Mouse (Mus musculus) heart, embryonic 16.5 days (tissue): ENCODE data around the gene Gmds. TPM values are rescaled to one million over a fixed set of nuclear protein-coding genes. Genes with fewer than 3 reads are reported as not detected.

Experiments
- ATAC-seq: fragments of 200-750 bp; cut with Nextera tagmentation; replicated peaks from 2 replicates; pipeline ENCODE4 v1.8.0; 2017; ENCODE audit warnings: moderate number of reproducible peaks; ENCODE audit not compliant: insufficient read depth, low FRiP score; ENCODE audit errors: extremely low read depth
- H3K27ac ChIP-seq: fragments of 300-500 bp; sonication (generic); 2 replicates; pipeline ENCODE4 v1.5.1; 2014; ENCODE audit warnings: mild to moderate bottlenecking, low read length, control low read depth, moderate library complexity
- H3K27me3 ChIP-seq: fragments of 300-500 bp; sonication (generic); 2 replicates; pipeline ENCODE4 v1.6.1; 2014; ENCODE audit warnings: low read length, mixed read lengths; ENCODE audit not compliant: control insufficient read depth, insufficient read depth
- H3K36me3 ChIP-seq: fragments of 300-500 bp; sonication (generic); 2 replicates; pipeline ENCODE4 v1.6.1; 2014; ENCODE audit not compliant: control insufficient read depth, insufficient read depth
- H3K4me1 ChIP-seq: fragments of 300-500 bp; sonication (generic); 2 replicates; pipeline ENCODE4 v1.6.1; 2014; ENCODE audit warnings: low read length, mixed read lengths; ENCODE audit not compliant: control insufficient read depth, insufficient read depth
- H3K4me2 ChIP-seq: fragments of 300-500 bp; sonication (generic); 2 replicates; pipeline ENCODE4 v1.6.1; 2014; ENCODE audit warnings: low read depth, mild to moderate bottlenecking, control low read depth, low read length
- H3K4me3 ChIP-seq: fragments of 300-500 bp; sonication (generic); 2 replicates; pipeline ENCODE4 v1.5.1; 2014; ENCODE audit warnings: mild to moderate bottlenecking, control low read depth, low read length
- H3K9ac ChIP-seq: fragments of 300-500 bp; sonication (generic); 2 replicates; pipeline ENCODE4 v1.6.1; 2014; ENCODE audit warnings: low read length, control low read depth
- H3K9me3 ChIP-seq: fragments of 300-500 bp; sonication (generic); replicated peaks from 2 replicates; pipeline ENCODE4 v1.6.1; 2016; ENCODE audit warnings: low read length; ENCODE audit not compliant: control insufficient read depth
- WGBS: fragments of 180-500 bp; shearing (Covaris S2); extraction: QIAGEN DNeasy Blood & Tissue Kit; methylation state at CpG from one replicate; pipeline ENCODE4 v1.1.7; 2014; 5-methylcytosine and 5-hydroxymethylcytosine counted together
- polyA plus RNA-seq: library from polyadenylated mRNA; unstranded; fragments of >200 nt; fragmentation: Nextera tagmentation; extraction: Ambion mirVana; gene quantifications from 2 replicates; pipeline ENCODE4 v1.2.1, GENCODE M21; 2015

Gene Gmds
- polyA plus RNA-seq, 1 experiment from 2014 or later, result 21.8 TPM

DNA sequence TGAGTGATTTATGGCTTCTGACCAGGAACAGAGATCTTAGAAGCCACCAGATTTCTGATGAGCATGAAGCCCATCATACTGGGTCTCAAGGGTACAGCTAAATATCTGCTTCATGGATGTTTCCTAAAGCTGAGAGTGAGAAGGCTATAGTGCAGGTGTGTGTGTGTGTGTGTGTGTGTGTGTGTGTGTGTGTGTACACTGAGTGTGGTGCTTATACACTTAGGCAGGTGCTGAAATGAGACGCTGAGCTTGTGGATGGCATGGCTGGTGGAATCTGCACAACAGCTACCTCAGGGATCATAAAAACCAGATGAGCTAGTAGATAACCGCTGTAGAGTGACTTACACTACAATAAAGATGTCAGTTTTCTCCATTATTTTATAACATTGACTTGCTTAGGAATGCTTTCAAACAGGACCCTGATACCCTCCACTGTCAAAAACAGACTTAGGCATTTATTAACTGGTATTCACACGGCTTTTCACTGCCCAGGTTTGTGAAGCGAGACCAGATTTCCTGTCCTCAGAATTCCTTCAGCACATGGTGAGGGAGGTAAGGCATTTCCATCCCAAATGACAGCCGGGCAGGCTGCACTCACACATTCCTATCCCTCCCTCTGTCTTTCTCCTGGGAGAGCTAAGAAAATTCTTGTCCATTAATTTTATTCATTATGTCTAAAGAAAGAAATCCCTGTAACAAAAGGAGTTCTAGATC, 489.1 kb downstream of the Gmds start:
- H3K4me3 ChIP-seq, result no peak overlapping the region
- 51% methylated on average over 5 of the region's 5 CpGs for whole genome bisulfite sequencing
- no peaks in the 10 kb centered on the region for H3K4me1 ChIP-seq
- no peaks in the 10 kb centered on the region for H3K9me3 ChIP-seq
- no peak overlapping the region for H3K4me2 ChIP-seq
- H3K9ac ChIP-seq, result no peak overlapping the region
- ATAC-seq, result no peak
- no peak overlapping the region for H3K27ac ChIP-seq
- H3K36me3 ChIP-seq, result no peaks in the 10 kb centered on the region
- H3K27me3 ChIP-seq, result no peaks in the 10 kb centered on the region

DNA sequence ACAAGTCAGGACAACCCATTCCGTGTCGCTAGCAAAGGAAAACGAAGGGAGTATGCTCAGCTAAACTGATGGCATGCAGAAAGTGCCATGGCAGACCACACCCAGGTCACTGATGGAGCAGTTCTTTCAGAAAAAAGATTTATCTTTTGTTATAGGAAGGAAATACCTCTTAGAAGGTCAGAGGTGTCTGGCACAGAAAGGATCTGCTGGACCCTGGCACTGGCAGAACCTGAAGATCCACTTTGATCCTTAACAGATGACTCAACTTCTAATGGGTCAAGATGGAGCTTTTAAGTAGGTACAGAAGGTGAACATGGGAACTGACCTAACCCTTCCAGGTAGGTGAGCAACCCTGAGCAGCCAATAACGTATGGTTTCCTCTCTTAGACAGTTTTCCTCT, 502.7 kb downstream of the Gmds start:
- 79% methylated on average over 4 of the region's 4 CpGs for WGBS
- Histone ChIP-seq H3K4me1 (no peaks in the 10 kb centered on the region), H3K36me3 (no peaks in the 10 kb centered on the region), H3K4me3 (no peak overlapping the region), H3K4me2 (no peak overlapping the region), H3K27ac (no peak overlapping the region), H3K9me3 (no peaks in the 10 kb centered on the region), H3K27me3 (no peaks in the 10 kb centered on the region), H3K9ac (no peak overlapping the region)
- no peak for ATAC-seq

DNA sequence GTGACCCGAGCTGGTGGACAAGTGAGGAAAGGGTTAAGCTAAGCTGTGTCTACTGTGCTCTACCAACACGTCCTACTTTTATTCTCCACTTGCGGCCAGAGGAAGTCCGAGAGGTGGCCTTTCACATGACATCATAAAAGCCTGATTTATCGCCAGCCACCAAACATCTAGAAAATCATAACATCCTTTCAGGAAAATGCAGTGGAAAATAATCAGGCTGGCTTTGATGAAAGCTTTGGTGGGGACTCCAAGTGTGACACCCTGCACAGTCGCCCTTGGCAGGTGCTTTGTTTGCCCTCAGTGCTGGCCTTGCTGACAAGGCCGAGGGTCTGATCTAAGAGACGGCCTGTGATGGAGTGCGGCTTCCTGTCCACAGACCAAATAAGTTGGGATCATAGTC, 508.2 kb downstream of the Gmds start:
- ATAC-seq, result peak; percentile 77
- 0 out of 2 replicates have a peak, but pooled peaks cover 4% of the 10 kb centered on the region for H3K27me3 ChIP-seq
- no peak overlapping the region for H3K9ac ChIP-seq
- H3K4me3 ChIP-seq, result no peak overlapping the region
- H3K36me3 ChIP-seq, result no peaks in the 10 kb centered on the region
- H3K27ac ChIP-seq, result peak overlapping the region; percentile 23; the same call in 1 of the 2 replicates
- no peaks in the 10 kb centered on the region for H3K9me3 ChIP-seq
- H3K4me1 ChIP-seq, result peaks cover 2% of the 10 kb centered on the region; the same call in 1 of the 2 replicates
- H3K4me2 ChIP-seq, result no peak overlapping the region
- 47% methylated on average over 9 of the region's 9 CpGs for WGBS

DNA sequence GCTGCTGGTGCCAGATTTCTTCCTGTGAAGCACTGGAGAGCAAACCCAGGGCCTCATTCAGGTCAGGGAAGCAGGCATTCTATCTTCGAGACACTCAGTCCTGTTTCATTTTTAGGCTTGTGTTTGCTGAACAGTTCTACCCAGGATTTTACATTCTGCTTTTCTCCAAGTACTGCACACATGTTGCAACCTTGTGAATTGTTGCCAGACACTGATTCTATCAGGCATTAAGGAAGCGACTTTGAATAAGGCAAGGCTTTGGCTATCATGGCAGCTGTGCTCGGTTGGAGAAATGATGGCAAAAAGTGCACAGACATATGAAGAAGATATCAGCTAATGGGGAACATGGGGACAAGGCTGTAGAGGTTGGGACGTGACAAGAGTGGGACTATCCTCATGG, 510.1 kb downstream of the Gmds start:
- H3K4me1 ChIP-seq, result peaks cover 2% of the 10 kb centered on the region; the same call in 1 of the 2 replicates
- H3K4me3 ChIP-seq, result no peak overlapping the region
- ATAC-seq, result no peak
- no peak overlapping the region for H3K27ac ChIP-seq
- H3K9me3 ChIP-seq, result no peaks in the 10 kb centered on the region
- peaks cover 13% of the 10 kb centered on the region; the same call in 1 of the 2 replicates for H3K27me3 ChIP-seq
- WGBS, result 80% methylated on average over 4 of the region's 4 CpGs
- H3K9ac ChIP-seq, result no peak overlapping the region
- H3K4me2 ChIP-seq, result no peak overlapping the region
- no peaks in the 10 kb centered on the region for H3K36me3 ChIP-seq

DNA sequence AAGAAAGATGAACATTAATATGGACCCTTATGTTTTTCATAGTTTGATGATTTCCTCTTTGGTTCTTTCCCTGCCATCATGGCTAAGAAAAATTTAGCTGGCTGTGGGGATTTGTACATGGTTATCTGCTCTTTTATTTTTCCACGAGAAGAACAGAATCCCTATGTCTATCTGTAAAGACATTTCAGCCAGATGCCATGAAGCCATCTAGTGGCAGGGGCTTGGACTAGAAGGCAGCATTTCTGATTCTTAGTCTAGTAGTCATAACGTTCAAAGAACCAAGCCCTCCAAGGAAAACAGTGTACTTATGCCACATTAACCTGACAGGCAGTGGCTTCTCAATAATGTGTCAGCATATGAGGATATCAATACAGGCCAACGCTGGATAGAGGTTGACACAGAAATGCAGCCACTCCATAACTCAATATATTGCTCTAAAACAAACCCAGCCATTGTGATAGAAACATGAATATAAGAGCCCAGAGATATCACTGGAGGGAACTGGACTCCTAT, 510.7 kb downstream of the Gmds start:
- WGBS, result 33% methylated on average over 3 of the region's 3 CpGs
- no peaks in the 10 kb centered on the region for H3K36me3 ChIP-seq
- no peak overlapping the region for H3K4me3 ChIP-seq
- peaks cover 3% of the 10 kb centered on the region; the same call in 1 of the 2 replicates for H3K4me1 ChIP-seq
- H3K9ac ChIP-seq, result no peak overlapping the region
- peaks cover 13% of the 10 kb centered on the region; the same call in 1 of the 2 replicates for H3K27me3 ChIP-seq
- no peak overlapping the region for H3K4me2 ChIP-seq
- ATAC-seq, result no peak
- H3K27ac ChIP-seq, result no peak overlapping the region
- no peaks in the 10 kb centered on the region for H3K9me3 ChIP-seq

DNA sequence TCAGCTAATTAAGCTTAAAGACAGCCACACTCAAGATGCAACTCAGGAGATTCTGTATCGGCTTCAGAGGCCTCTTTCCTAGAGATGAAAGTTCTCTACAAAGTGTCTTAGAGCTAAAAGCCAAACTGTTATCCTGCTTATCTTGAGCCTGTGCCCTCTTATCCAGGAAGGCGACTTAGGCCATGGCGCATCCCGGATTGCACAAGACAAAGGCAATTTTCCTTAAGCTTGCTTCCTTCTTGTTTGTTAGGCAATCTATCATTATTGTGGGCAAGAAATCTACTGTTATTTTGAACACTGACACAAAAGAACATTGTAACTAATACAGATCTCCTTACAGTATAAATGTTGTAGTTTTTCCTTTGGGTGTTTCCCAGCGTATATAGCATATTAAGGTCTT, 511.4 kb downstream of the Gmds start:
- WGBS, result 58% methylated on average over 5 of the region's 5 CpGs
- H3K4me1 ChIP-seq, result peaks cover 4% of the 10 kb centered on the region; the same call in 1 of the 2 replicates
- no peak overlapping the region for H3K4me2 ChIP-seq
- ATAC-seq, result no peak
- H3K36me3 ChIP-seq, result no peaks in the 10 kb centered on the region
- no peak overlapping the region for H3K27ac ChIP-seq
- H3K4me3 ChIP-seq, result no peak overlapping the region
- peaks cover 13% of the 10 kb centered on the region; the same call in 1 of the 2 replicates for H3K27me3 ChIP-seq
- no peaks in the 10 kb centered on the region for H3K9me3 ChIP-seq
- no peak overlapping the region for H3K9ac ChIP-seq

DNA sequence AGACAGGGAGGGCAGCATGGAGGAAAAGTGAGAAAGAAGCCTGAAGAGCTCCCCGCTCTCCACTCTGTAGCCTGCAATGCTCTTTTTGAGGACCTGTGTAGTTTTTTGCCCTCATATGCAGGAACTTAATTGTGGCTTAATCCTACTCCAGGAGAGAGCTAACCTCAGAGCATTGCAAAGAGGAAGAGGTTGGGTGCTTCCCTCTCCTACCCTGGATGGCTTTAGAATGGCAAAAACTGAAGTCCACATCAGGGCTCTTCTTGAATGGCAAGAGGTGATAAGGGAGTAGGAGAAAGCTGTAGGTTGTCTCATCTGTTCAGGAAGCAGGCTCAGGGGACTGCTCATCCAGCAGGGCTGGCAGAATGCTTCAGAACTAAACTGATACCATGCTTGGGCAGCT, 513.4 kb downstream of the Gmds start:
- H3K4me1 ChIP-seq, result peaks cover 15% of the 10 kb centered on the region
- no peak overlapping the region for H3K4me3 ChIP-seq
- no peaks in the 10 kb centered on the region for H3K36me3 ChIP-seq
- H3K27ac ChIP-seq, result no peak overlapping the region
- no peaks in the 10 kb centered on the region for H3K9me3 ChIP-seq
- WGBS, result 94% methylated on average over 1 of the region's 1 CpGs
- no peak for ATAC-seq
- H3K27me3 ChIP-seq, result peaks cover 13% of the 10 kb centered on the region; the same call in 1 of the 2 replicates
- no peak overlapping the region for H3K9ac ChIP-seq
- H3K4me2 ChIP-seq, result no peak overlapping the region

DNA sequence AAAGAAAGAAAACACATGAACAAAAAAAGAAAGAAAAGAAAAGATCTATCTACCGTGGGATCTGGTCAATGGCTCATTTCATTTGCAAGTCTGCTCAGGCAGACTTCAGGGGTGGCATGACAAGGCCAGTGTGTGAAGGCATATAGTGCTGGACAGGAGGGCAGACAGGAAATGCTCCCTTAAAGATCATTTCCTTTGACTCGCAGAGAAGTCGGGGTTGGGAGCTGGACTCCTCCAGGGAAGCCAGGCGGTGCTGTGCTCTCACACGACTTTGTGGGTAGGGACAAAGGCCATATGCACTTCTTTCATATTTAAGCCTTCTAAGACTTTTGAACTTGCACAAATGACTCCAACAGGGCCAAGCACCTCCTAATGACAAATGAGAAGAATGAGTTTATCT, 515.2 kb downstream of the Gmds start:
- no peak overlapping the region for H3K4me2 ChIP-seq
- no peak overlapping the region for H3K27ac ChIP-seq
- 56% methylated on average over 5 of the region's 5 CpGs for WGBS
- no peaks in the 10 kb centered on the region for H3K9me3 ChIP-seq
- no peak overlapping the region for H3K4me3 ChIP-seq
- H3K27me3 ChIP-seq, result peaks cover 16% of the 10 kb centered on the region
- peaks cover 12% of the 10 kb centered on the region for H3K4me1 ChIP-seq
- H3K9ac ChIP-seq, result no peak overlapping the region
- no peaks in the 10 kb centered on the region for H3K36me3 ChIP-seq
- ATAC-seq, result no peak

DNA sequence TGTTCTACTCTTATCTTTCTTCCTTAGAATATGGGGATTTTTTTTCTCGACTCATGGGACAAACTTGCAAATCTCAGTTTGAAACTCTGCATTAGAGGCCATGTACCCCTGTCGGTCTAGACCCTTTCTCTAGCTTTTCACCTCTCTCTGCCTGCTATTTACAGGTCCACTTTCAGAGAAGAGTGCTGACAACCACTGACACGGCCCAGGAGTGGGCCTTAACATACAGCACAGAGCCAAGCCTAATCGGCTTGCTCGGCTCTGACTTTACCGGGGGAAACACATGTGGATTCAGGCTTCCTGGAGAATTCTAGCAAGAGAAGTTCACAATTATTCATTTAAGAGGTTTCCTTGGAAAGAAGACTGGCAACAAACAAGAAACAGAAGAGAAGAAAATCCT, 517.5 kb downstream of the Gmds start:
- peak; percentile 71; the same call in 1 of the 2 replicates for ATAC-seq
- peak overlapping the region; percentile 63 for H3K9ac ChIP-seq
- H3K4me2 ChIP-seq, result peak overlapping the region; percentile 69
- WGBS, result 6% methylated on average over 6 of the region's 6 CpGs
- peaks cover 12% of the 10 kb centered on the region for H3K4me1 ChIP-seq
- H3K27me3 ChIP-seq, result peaks cover 16% of the 10 kb centered on the region
- peak overlapping the region; percentile 43 for H3K4me3 ChIP-seq
- peak overlapping the region; percentile 51 for H3K27ac ChIP-seq
- H3K36me3 ChIP-seq, result no peaks in the 10 kb centered on the region
- no peaks in the 10 kb centered on the region for H3K9me3 ChIP-seq
